Mouse (Mus musculus) A20 (cell line): ENCODE data around the gene Lmnb2.

Source experiments
- DNase-seq: peaks from one replicate; pipeline ENCODE4 v3.0.0-alpha.2; 2011; ENCODE audit warnings: low read depth, low spot score

Lmnb2 gene

GRCm38 (mm10) chr10:80946684-80947437, 28.8 kb upstream of the Lmnb2 start:
- no peak for DNase-seq

- no peak for DNase-seq
These were observed 26.2 kb upstream of the Lmnb2 start for GRCm38 (mm10) chr10:80944231-80944630.

GRCm38 (mm10) chr10:80943701-80944100, 25.7 kb upstream of the Lmnb2 start:
- no peak for DNase-seq

- DNase-seq = no peak
These were observed 24.9 kb upstream of the Lmnb2 start for GRCm38 (mm10) chr10:80942919-80943318.

GRCm38 (mm10) chr10:80940988-80941347, 22.9 kb upstream of the Lmnb2 start:
- DNase-seq = no peak

GRCm38 (mm10) chr10:80940320-80940987, 22.4 kb upstream of the Lmnb2 start:
- no peak for DNase-seq

- DNase-seq = peak; percentile 68
These were observed 21.6 kb upstream of the Lmnb2 start for GRCm38 (mm10) chr10:80939671-80940070.

- DNase-seq = no peak
These were observed 20.9 kb upstream of the Lmnb2 start for GRCm38 (mm10) chr10:80938831-80939550.

GRCm38 (mm10) chr10:80937646-80938045, 19.6 kb upstream of the Lmnb2 start:
- DNase-seq = peak; percentile 80

GRCm38 (mm10) chr10:80936810-80937164, 18.7 kb upstream of the Lmnb2 start:
- no peak for DNase-seq

- no peak for DNase-seq
These were observed 18.2 kb upstream of the Lmnb2 start for GRCm38 (mm10) chr10:80936135-80936809.

GRCm38 (mm10) chr10:80935698-80936097, 17.7 kb upstream of the Lmnb2 start:
- no peak for DNase-seq

GRCm38 (mm10) chr10:80935241-80935640, 17.2 kb upstream of the Lmnb2 start:
- DNase-seq = peak; percentile 66

GRCm38 (mm10) chr10:80934136-80934985, 16.3 kb upstream of the Lmnb2 start:
- peak; percentile 52 for DNase-seq

- peak; percentile 77 for DNase-seq
These were observed 15.5 kb upstream of the Lmnb2 start for GRCm38 (mm10) chr10:80933421-80933979.

GRCm38 (mm10) chr10:80932700-80933420, 14.8 kb upstream of the Lmnb2 start:
- peak; percentile 61 for DNase-seq

- peak; percentile 74 for DNase-seq
These were observed 14.2 kb upstream of the Lmnb2 start for GRCm38 (mm10) chr10:80932206-80932605.

GRCm38 (mm10) chr10:80931695-80932094, 13.7 kb upstream of the Lmnb2 start:
- DNase-seq = peak; percentile 81

- peak; percentile 59 for DNase-seq
These were observed 13.2 kb upstream of the Lmnb2 start for GRCm38 (mm10) chr10:80931153-80931671.
